Mouse (Mus musculus): ENCODE measurements at regions not wholly inside any gene's neighbourhood (a gene's known extent, or its start where the extent isn't known, plus 50 kb on each side); places are given as distances from the start of the nearest gene placed in this dataset.

DNA sequence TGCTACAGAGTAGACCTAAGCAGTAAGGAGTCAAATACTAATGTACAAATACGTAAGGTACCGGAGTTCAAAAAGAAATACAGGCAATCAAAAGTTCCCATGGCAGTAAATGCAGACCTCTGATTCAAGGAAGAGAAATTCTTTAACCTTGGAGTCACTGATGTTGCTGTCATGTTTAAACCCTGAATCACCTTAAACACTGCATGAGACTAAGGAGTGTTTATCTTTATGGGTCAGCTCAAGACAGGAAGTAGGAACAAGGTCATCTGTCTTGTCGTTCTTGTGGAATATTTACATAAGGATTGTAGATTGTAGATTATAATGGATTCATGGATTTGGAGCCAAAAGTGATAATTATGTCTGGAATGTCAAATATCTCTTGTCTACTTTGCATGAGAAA, 1708.7 kb upstream of the Slc10a2 start:
- no peak overlapping the region for H3K4me3 ChIP-seq (replicated peaks; ENCODE audit: low read depth, low read length)
- H3K27me3 ChIP-seq (ENCODE audit: insufficient read depth, low read length), result no peaks in the 10 kb centered on the region
- no peak overlapping the region for H3K9ac ChIP-seq (ENCODE audit: low read depth, low read length)
- no peaks in the 10 kb centered on the region for H3K36me3 ChIP-seq (ENCODE audit: insufficient read depth, low read length)
- WGBS, result 51% methylated on average over 3 of the region's 3 CpGs
- no peaks in the 10 kb centered on the region for H3K9me3 ChIP-seq (replicated peaks; ENCODE audit: low read length)
- no peak overlapping the region for H3K27ac ChIP-seq
- DNase-seq (ENCODE audit: low spot score) (peak; percentile 19), ATAC-seq (replicated peaks; ENCODE audit: low FRiP score, low read depth) (no peak)
- no peak overlapping the region for H3K4me2 ChIP-seq (ENCODE audit: low read length)
- no peaks in the 10 kb centered on the region for H3K4me1 ChIP-seq (replicated peaks; ENCODE audit: insufficient read depth, low read length)
- no peak for TF ChIP-seq CTCF (IDR thresholded peaks at IDR 0.05; ENCODE audit: low read depth)

DNA sequence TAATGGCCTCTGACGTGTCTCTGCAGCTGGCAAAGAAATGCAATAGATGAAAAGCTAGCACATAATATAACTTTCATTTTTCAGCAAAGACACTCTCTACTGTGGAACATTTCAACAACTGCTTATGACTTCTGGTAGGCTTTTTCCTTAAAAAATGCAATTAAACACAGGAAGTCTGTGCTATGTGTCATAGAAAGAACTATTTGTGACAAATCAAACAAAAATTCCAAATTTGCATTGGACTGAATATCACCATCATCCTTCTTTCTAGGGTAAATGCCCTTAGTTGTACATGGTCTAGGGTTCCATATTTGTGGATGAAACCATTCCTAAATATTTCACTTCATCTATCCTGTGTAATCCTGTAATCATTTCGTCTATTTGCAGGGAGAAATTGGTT, 1702.0 kb upstream of the Slc10a2 start:
- DNase-seq (ENCODE audit: low spot score), result no peak
- Histone ChIP-seq H3K4me3 (replicated peaks; ENCODE audit: low read depth, low read length) (no peak overlapping the region), H3K27ac (no peak overlapping the region), H3K9ac (ENCODE audit: low read depth, low read length) (no peak overlapping the region), H3K9me3 (replicated peaks; ENCODE audit: low read length) (no peaks in the 10 kb centered on the region), H3K27me3 (ENCODE audit: insufficient read depth, low read length) (no peaks in the 10 kb centered on the region), H3K4me2 (ENCODE audit: low read length) (no peak overlapping the region), H3K4me1 (replicated peaks; ENCODE audit: insufficient read depth, low read length) (no peaks in the 10 kb centered on the region), H3K36me3 (ENCODE audit: insufficient read depth, low read length) (no peaks in the 10 kb centered on the region)
- 58% methylated on average over 2 of the region's 2 CpGs for WGBS
- ATAC-seq (replicated peaks; ENCODE audit: low FRiP score, low read depth), result no peak
- no peak for TF ChIP-seq CTCF (IDR thresholded peaks at IDR 0.05; ENCODE audit: low read depth)

- H3K4me3 ChIP-seq (replicated peaks; ENCODE audit: low read depth, low read length), result no peak overlapping the region
- 88% methylated on average over 1 of the region's 1 CpGs for WGBS
- DNase-seq (ENCODE audit: low spot score), result no peak
Measured at GRCm38 (mm10) chr8:6803199-6803598, 1698.0 kb upstream of the Slc10a2 start.

DNA sequence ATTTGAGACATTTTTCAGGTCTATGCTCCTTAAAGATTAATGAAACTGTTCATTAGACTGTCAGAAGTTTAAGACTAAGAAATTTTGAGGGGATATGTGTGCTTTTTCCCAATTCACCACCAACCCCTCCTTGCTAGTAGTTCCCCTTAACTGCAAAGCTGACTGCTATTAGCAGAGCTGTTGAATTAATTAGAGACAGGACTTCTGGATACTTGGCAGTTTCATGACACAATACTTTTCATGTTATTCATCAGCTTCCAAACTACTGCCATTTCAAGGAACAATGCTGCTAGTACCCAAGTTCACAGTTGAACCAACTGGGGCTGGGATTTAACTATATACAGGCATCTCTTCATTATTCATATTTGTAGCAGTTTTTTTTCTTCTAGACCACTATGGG, 1695.9 kb upstream of the Slc10a2 start:
- no peak for TF ChIP-seq CTCF (IDR thresholded peaks at IDR 0.05; ENCODE audit: low read depth)
- no peaks in the 10 kb centered on the region for H3K27me3 ChIP-seq (ENCODE audit: insufficient read depth, low read length)
- no peaks in the 10 kb centered on the region for H3K9me3 ChIP-seq (replicated peaks; ENCODE audit: low read length)
- H3K36me3 ChIP-seq (ENCODE audit: insufficient read depth, low read length), result no peaks in the 10 kb centered on the region
- no peak overlapping the region for H3K9ac ChIP-seq (ENCODE audit: low read depth, low read length)
- no peak for ATAC-seq (replicated peaks; ENCODE audit: low FRiP score, low read depth)
- no peaks in the 10 kb centered on the region for H3K4me1 ChIP-seq (replicated peaks; ENCODE audit: insufficient read depth, low read length)
- H3K4me2 ChIP-seq (ENCODE audit: low read length), result no peak overlapping the region
- DNase-seq (ENCODE audit: low spot score), result no peak
- no peak overlapping the region for H3K4me3 ChIP-seq (replicated peaks; ENCODE audit: low read depth, low read length)
- no peak overlapping the region for H3K27ac ChIP-seq

More at GRCm38 (mm10) chr8:6803199-6803598, 1698.0 kb upstream of the Slc10a2 start:
- Histone ChIP-seq H3K36me3 (ENCODE audit: insufficient read depth, low read length) (no peaks in the 10 kb centered on the region), H3K4me1 (replicated peaks; ENCODE audit: insufficient read depth, low read length) (no peaks in the 10 kb centered on the region), H3K9ac (ENCODE audit: low read depth, low read length) (no peak overlapping the region), H3K27me3 (ENCODE audit: insufficient read depth, low read length) (no peaks in the 10 kb centered on the region), H3K4me2 (ENCODE audit: low read length) (no peak overlapping the region), H3K9me3 (replicated peaks; ENCODE audit: low read length) (no peaks in the 10 kb centered on the region), H3K27ac (no peak overlapping the region)
- ATAC-seq (replicated peaks; ENCODE audit: low FRiP score, low read depth), result no peak
- no peak for TF ChIP-seq CTCF (IDR thresholded peaks at IDR 0.05; ENCODE audit: low read depth)

GRCm38 (mm10) chr8:6789096-6789495, 1683.9 kb upstream of the Slc10a2 start:
- Histone ChIP-seq H3K27me3 (ENCODE audit: insufficient read depth, low read length) (no peaks in the 10 kb centered on the region), H3K4me1 (replicated peaks; ENCODE audit: insufficient read depth, low read length) (no peaks in the 10 kb centered on the region), H3K4me2 (ENCODE audit: low read length) (no peak overlapping the region), H3K36me3 (ENCODE audit: insufficient read depth, low read length) (no peaks in the 10 kb centered on the region), H3K27ac (no peak overlapping the region), H3K9me3 (replicated peaks; ENCODE audit: low read length) (no peaks in the 10 kb centered on the region), H3K4me3 (replicated peaks; ENCODE audit: low read depth, low read length) (no peak overlapping the region), H3K9ac (ENCODE audit: low read depth, low read length) (no peak overlapping the region)
- peak; percentile 29 for DNase-seq (ENCODE audit: low spot score)
- no peak for ATAC-seq (replicated peaks; ENCODE audit: low FRiP score, low read depth)
- TF ChIP-seq CTCF (IDR thresholded peaks at IDR 0.05; ENCODE audit: low read depth), result peak; percentile 53; the same call in 1 of the 2 replicates
- WGBS, result 83% methylated on average over 1 of the region's 1 CpGs

- Histone ChIP-seq H3K9ac (ENCODE audit: low read depth, low read length) (no peak overlapping the region), H3K4me1 (replicated peaks; ENCODE audit: insufficient read depth, low read length) (no peaks in the 10 kb centered on the region), H3K27me3 (ENCODE audit: insufficient read depth, low read length) (no peaks in the 10 kb centered on the region), H3K4me2 (ENCODE audit: low read length) (no peak overlapping the region), H3K9me3 (replicated peaks; ENCODE audit: low read length) (no peaks in the 10 kb centered on the region), H3K27ac (no peak overlapping the region), H3K4me3 (replicated peaks; ENCODE audit: low read depth, low read length) (no peak overlapping the region), H3K36me3 (ENCODE audit: insufficient read depth, low read length) (no peaks in the 10 kb centered on the region)
- DNase-seq (ENCODE audit: low spot score), result no peak
- ATAC-seq (replicated peaks; ENCODE audit: low FRiP score, low read depth), result no peak
- TF ChIP-seq CTCF (IDR thresholded peaks at IDR 0.05; ENCODE audit: low read depth), result no peak
Measured at GRCm38 (mm10) chr8:6780983-6781382, 1675.8 kb upstream of the Slc10a2 start.

- no peaks in the 10 kb centered on the region for H3K4me1 ChIP-seq (replicated peaks; ENCODE audit: insufficient read depth, low read length)
- DNase-seq (ENCODE audit: low spot score), result no peak
Measured at GRCm38 (mm10) chr8:6775103-6775502, 1670.0 kb upstream of the Slc10a2 start.

More at GRCm38 (mm10) chr8:6775103-6775502, 1670.0 kb upstream of the Slc10a2 start:
- Histone ChIP-seq H3K27ac (no peak overlapping the region), H3K9ac (ENCODE audit: low read depth, low read length) (no peak overlapping the region), H3K4me2 (ENCODE audit: low read length) (no peak overlapping the region), H3K4me3 (replicated peaks; ENCODE audit: low read depth, low read length) (no peak overlapping the region), H3K36me3 (ENCODE audit: insufficient read depth, low read length) (no peaks in the 10 kb centered on the region), H3K27me3 (ENCODE audit: insufficient read depth, low read length) (no peaks in the 10 kb centered on the region), H3K9me3 (replicated peaks; ENCODE audit: low read length) (no peaks in the 10 kb centered on the region)
- no peak for ATAC-seq (replicated peaks; ENCODE audit: low FRiP score, low read depth)
- no peak for TF ChIP-seq CTCF (IDR thresholded peaks at IDR 0.05; ENCODE audit: low read depth)
- 88% methylated on average over 3 of the region's 3 CpGs for WGBS

Measured in kidney, postnatal 0 days (tissue).